12 mouse cellular contexts compared by ENCODE assay signal in genomic region chr7:12913556-12913955, GRCm38 (mm10). TPM values are rescaled to one million over a fixed set of nuclear protein-coding genes. Genes with fewer than 3 reads are reported as not detected.
DNase-seq lines count a peak whose midpoint lies in the region; ATAC-seq and TF ChIP-seq lines count a peak whose summit lies in the region.
"Had no signal": no experiment of that assay in that cellular context is flagged by ENCODE, and none has a peak within 500 bp of the region (broad histone marks: within the 10 kb centered on the region; RNA-seq: fewer than 3 reads in every experiment).

No protein-coding gene starts in this region.

- in situ Hi-C loops in Patski (cut with MboI; ENCODE audit: low pct_unique_long_range_greater_than_20kb) = no loop called here

- no peak overlapping the region for H3K4me3 ChIP-seq in hindbrain, postnatal 0 days (ENCODE audit: low read length)
- no peak overlapping the region for H3K4me3 ChIP-seq in hindbrain, embryonic 13.5 days
- H3K4me3 ChIP-seq in midbrain, postnatal 0 days (ENCODE audit: low read depth, low read length) = no peak overlapping the region
- H3K4me3 ChIP-seq in midbrain, embryonic 15.5 days = no peak overlapping the region
- H3K4me3 ChIP-seq in forebrain, embryonic 15.5 days = no peak overlapping the region

- H3K36me3 ChIP-seq in hindbrain, postnatal 0 days (ENCODE audit: insufficient read depth, low read length) = peaks cover 3% of the 10 kb centered on the region; the same call in 1 of the 2 replicates
- H3K36me3 ChIP-seq in hindbrain, embryonic 13.5 days = peaks cover 6% of the 10 kb centered on the region; the same call in 1 of the 2 replicates
- 0 out of 2 replicates have a peak, but pooled peaks cover 4% of the 10 kb centered on the region for H3K36me3 ChIP-seq in midbrain, postnatal 0 days (ENCODE audit: insufficient read depth, low read length)
- H3K36me3 ChIP-seq in midbrain, embryonic 15.5 days (replicated peaks) = 0 out of 2 replicates have a peak, but pooled peaks cover 4% of the 10 kb centered on the region
- peaks cover 6% of the 10 kb centered on the region; the same call in 1 of the 2 replicates for H3K36me3 ChIP-seq in forebrain, embryonic 15.5 days

- H3K27ac ChIP-seq in hindbrain, postnatal 0 days = no peak overlapping the region
- H3K27ac ChIP-seq in hindbrain, embryonic 13.5 days = no peak overlapping the region
- H3K27ac ChIP-seq in midbrain, postnatal 0 days (ENCODE audit: low read depth, low read length) = no peak overlapping the region
- H3K27ac ChIP-seq in midbrain, embryonic 15.5 days = no peak overlapping the region
- no peak overlapping the region for H3K27ac ChIP-seq in forebrain, embryonic 15.5 days (replicated peaks)

- DNase-seq in hindbrain, postnatal 0 days (ENCODE audit: low spot score) = peak; percentile 38
- DNase-seq in midbrain, postnatal 0 days (ENCODE audit: low spot score) = peak; percentile 33
- DNase-seq in Patski (ENCODE audit: low read depth, low spot score) = no peak
- DNase-seq in retina, embryonic 14.5 days (ENCODE audit: low spot score) = peak; percentile 44
- DNase-seq in spleen, adult 12 weeks (ENCODE audit: low spot score) = no peak
- DNase-seq: cerebellum, adult 11-12 months; kidney, adult 11 months had no signal

- POLR2A ChIA-PET in Patski (lab: Charles Lee) = no interaction called here

- no peak overlapping the region for H3K4me2 ChIP-seq in hindbrain, postnatal 0 days (ENCODE audit: low read depth, low read length)
- no peak overlapping the region for H3K4me2 ChIP-seq in hindbrain, embryonic 13.5 days
- H3K4me2 ChIP-seq in midbrain, postnatal 0 days (ENCODE audit: low read depth, low read length, poor library complexity, severe bottlenecking) = no peak overlapping the region
- H3K4me2 ChIP-seq in midbrain, embryonic 15.5 days = no peak overlapping the region
- no peak overlapping the region for H3K4me2 ChIP-seq in forebrain, embryonic 15.5 days (replicated peaks)
- H3K4me2 ChIP-seq: heart, embryonic 11.5 days had no signal

- TF ChIP-seq CTCF in hindbrain, postnatal 0 days (IDR thresholded peaks at IDR 0.05; ENCODE audit: low read depth) = peak; percentile 62
- TF ChIP-seq CTCF in midbrain, postnatal 0 days (IDR thresholded peaks at IDR 0.05) = peak; percentile 68
- TF ChIP-seq CTCF in Patski (IDR thresholded peaks at IDR 0.05) = peak; percentile 68

- no peaks in the 10 kb centered on the region for H3K27me3 ChIP-seq in hindbrain, postnatal 0 days (ENCODE audit: insufficient read depth, low read length)
- no peaks in the 10 kb centered on the region for H3K27me3 ChIP-seq in hindbrain, embryonic 13.5 days
- H3K27me3 ChIP-seq in midbrain, postnatal 0 days (ENCODE audit: insufficient read depth, low read length) = no peaks in the 10 kb centered on the region
- H3K27me3 ChIP-seq in midbrain, embryonic 15.5 days (replicated peaks) = no peaks in the 10 kb centered on the region
- no peaks in the 10 kb centered on the region for H3K27me3 ChIP-seq in Patski
- H3K27me3 ChIP-seq in forebrain, embryonic 15.5 days = no peaks in the 10 kb centered on the region

- CTCF ChIA-PET in Patski (lab: Charles Lee) = interaction anchor here (0.9 kb wide), 1 partner anchor 31 kb away, joined by 3 read pairs; no protein-coding TSS in a partner anchor

- no peak for ATAC-seq in hindbrain, postnatal 0 days
- ATAC-seq in hindbrain, embryonic 13.5 days (ENCODE audit: low FRiP score) = no peak
- no peak for ATAC-seq in midbrain, postnatal 0 days (ENCODE audit: low FRiP score)
- ATAC-seq in midbrain, embryonic 15.5 days (replicated peaks) = no peak
- ATAC-seq in Patski = peak; percentile 69
- no peak for ATAC-seq in forebrain, embryonic 15.5 days (replicated peaks)

- H3K9me3 ChIP-seq in hindbrain, postnatal 0 days (ENCODE audit: low read length) = no peaks in the 10 kb centered on the region
- no peaks in the 10 kb centered on the region for H3K9me3 ChIP-seq in hindbrain, embryonic 13.5 days
- no peaks in the 10 kb centered on the region for H3K9me3 ChIP-seq in midbrain, postnatal 0 days (ENCODE audit: low read length)
- no peaks in the 10 kb centered on the region for H3K9me3 ChIP-seq in midbrain, embryonic 15.5 days
- H3K9me3 ChIP-seq in forebrain, embryonic 15.5 days = no peaks in the 10 kb centered on the region

- no peak overlapping the region for H3K9ac ChIP-seq in hindbrain, postnatal 0 days (replicated peaks; ENCODE audit: low read length)
- no peak overlapping the region for H3K9ac ChIP-seq in hindbrain, embryonic 13.5 days
- H3K9ac ChIP-seq in midbrain, postnatal 0 days (replicated peaks; ENCODE audit: low read length, poor library complexity, severe bottlenecking) = no peak overlapping the region
- no peak overlapping the region for H3K9ac ChIP-seq in midbrain, embryonic 15.5 days
- no peak overlapping the region for H3K9ac ChIP-seq in forebrain, embryonic 15.5 days (replicated peaks)

- H3K4me1 ChIP-seq in hindbrain, postnatal 0 days (ENCODE audit: insufficient read depth, low read length) = no peaks in the 10 kb centered on the region; the same call in 1 of the 2 replicates
- H3K4me1 ChIP-seq in hindbrain, embryonic 13.5 days (replicated peaks) = peaks cover 11% of the 10 kb centered on the region
- H3K4me1 ChIP-seq in midbrain, postnatal 0 days (ENCODE audit: insufficient read depth, low read length) = no peaks in the 10 kb centered on the region
- H3K4me1 ChIP-seq in midbrain, embryonic 15.5 days = peaks cover 5% of the 10 kb centered on the region; the same call in 1 of the 2 replicates
- H3K4me1 ChIP-seq in forebrain, embryonic 15.5 days = peaks cover 10% of the 10 kb centered on the region

RNA-seq across cellular contexts. Expression of gene Rps5, which starts 8.5 kb away (rescaled TPM):
- total RNA-seq in hindbrain, postnatal 0 days (2014; rRNA removed) = 1,864 and 2,267 TPM in 2 replicates
- 646 and 658 TPM in 2 replicates for polyA plus RNA-seq in hindbrain, postnatal 0 days (2015; fragmentation: Nextera tagmentation; extraction: Ambion mirVana)
- polyA plus RNA-seq in hindbrain, embryonic 13.5 days (2015; fragmentation: Nextera tagmentation; extraction: Ambion mirVana) = 661 and 665 TPM in 2 replicates
- total RNA-seq in midbrain, postnatal 0 days (2014; rRNA removed) = 1,185 and 1,542 TPM in 2 replicates
- 583 and 614 TPM in 2 replicates for polyA plus RNA-seq in midbrain, postnatal 0 days (2015; fragmentation: Nextera tagmentation; extraction: Ambion mirVana)
- 567 and 593 TPM in 2 replicates for polyA plus RNA-seq in midbrain, embryonic 15.5 days (2015; fragmentation: Nextera tagmentation; extraction: Ambion mirVana)
- 905 TPM for polyA plus RNA-seq in Patski (2021)
- polyA plus RNA-seq in forebrain, embryonic 15.5 days (2015; fragmentation: Nextera tagmentation; extraction: Ambion mirVana) = 659 and 698 TPM in 2 replicates

RNA-seq across cellular contexts. Expression of gene Rnf225, which starts 13.7 kb away (rescaled TPM):
- 2.5 and 3.0 TPM in 2 replicates for total RNA-seq in hindbrain, postnatal 0 days (2014; rRNA removed)
- 1.1 TPM in 2 replicates for polyA plus RNA-seq in hindbrain, postnatal 0 days (2015; fragmentation: Nextera tagmentation; extraction: Ambion mirVana)
- polyA plus RNA-seq in hindbrain, embryonic 13.5 days (2015; fragmentation: Nextera tagmentation; extraction: Ambion mirVana) = 0.70 TPM in 2 replicates
- total RNA-seq in midbrain, postnatal 0 days (2014; rRNA removed) = 1.9 and 2.7 TPM in 2 replicates
- 1.1 and 1.2 TPM in 2 replicates for polyA plus RNA-seq in midbrain, postnatal 0 days (2015; fragmentation: Nextera tagmentation; extraction: Ambion mirVana)
- 0.90 and 0.93 TPM in 2 replicates for polyA plus RNA-seq in midbrain, embryonic 15.5 days (2015; fragmentation: Nextera tagmentation; extraction: Ambion mirVana)
- polyA plus RNA-seq in Patski (2021) = 0.47 TPM
- polyA plus RNA-seq in forebrain, embryonic 15.5 days (2015; fragmentation: Nextera tagmentation; extraction: Ambion mirVana) = 0.61 and 0.84 TPM in 2 replicates
- total RNA-seq: monocyte, adult 5-6 weeks had no signal

RNA-seq across cellular contexts. Expression of gene Zscan22, which starts 15.9 kb away (rescaled TPM):
- 7.4 and 7.7 TPM in 2 replicates for total RNA-seq in hindbrain, postnatal 0 days (2014; rRNA removed)
- 2.5 and 2.9 TPM in 2 replicates for polyA plus RNA-seq in hindbrain, postnatal 0 days (2015; fragmentation: Nextera tagmentation; extraction: Ambion mirVana)
- polyA plus RNA-seq in hindbrain, embryonic 13.5 days (2015; fragmentation: Nextera tagmentation; extraction: Ambion mirVana) = 10.6 and 10.9 TPM in 2 replicates
- 4.4 and 8.3 TPM in 2 replicates for total RNA-seq in midbrain, postnatal 0 days (2014; rRNA removed)
- polyA plus RNA-seq in midbrain, postnatal 0 days (2015; fragmentation: Nextera tagmentation; extraction: Ambion mirVana) = 2.6 and 3.7 TPM in 2 replicates
- 11.8 and 12.8 TPM in 2 replicates for polyA plus RNA-seq in midbrain, embryonic 15.5 days (2015; fragmentation: Nextera tagmentation; extraction: Ambion mirVana)
- 15.7 TPM for polyA plus RNA-seq in Patski (2021)
- 13.8 TPM in 2 replicates for polyA plus RNA-seq in forebrain, embryonic 15.5 days (2015; fragmentation: Nextera tagmentation; extraction: Ambion mirVana)
- total RNA-seq: monocyte, adult 5-6 weeks had no signal

RNA-seq across cellular contexts. Expression of gene Zfp128, which starts 32.6 kb away (rescaled TPM):
- 7.7 and 10.7 TPM in 2 replicates for total RNA-seq in hindbrain, postnatal 0 days (2014; rRNA removed)
- 1.9 and 2.1 TPM in 2 replicates for polyA plus RNA-seq in hindbrain, postnatal 0 days (2015; fragmentation: Nextera tagmentation; extraction: Ambion mirVana)
- polyA plus RNA-seq in hindbrain, embryonic 13.5 days (2015; fragmentation: Nextera tagmentation; extraction: Ambion mirVana) = 7.0 and 7.3 TPM in 2 replicates
- total RNA-seq in midbrain, postnatal 0 days (2014; rRNA removed) = 16.6 and 17.9 TPM in 2 replicates
- polyA plus RNA-seq in midbrain, postnatal 0 days (2015; fragmentation: Nextera tagmentation; extraction: Ambion mirVana) = 2.0 and 3.0 TPM in 2 replicates
- polyA plus RNA-seq in midbrain, embryonic 15.5 days (2015; fragmentation: Nextera tagmentation; extraction: Ambion mirVana) = 8.6 and 9.4 TPM in 2 replicates
- polyA plus RNA-seq in Patski (2021) = 6.0 TPM
- 8.0 and 8.8 TPM in 2 replicates for polyA plus RNA-seq in forebrain, embryonic 15.5 days (2015; fragmentation: Nextera tagmentation; extraction: Ambion mirVana)

RNA-seq across cellular contexts. Expression of gene Zfp324, which starts 52.1 kb away (rescaled TPM):
- total RNA-seq in hindbrain, postnatal 0 days (2014; rRNA removed) = 25.5 and 30.1 TPM in 2 replicates
- 6.8 and 7.1 TPM in 2 replicates for polyA plus RNA-seq in hindbrain, postnatal 0 days (2015; fragmentation: Nextera tagmentation; extraction: Ambion mirVana)
- 13.6 and 13.7 TPM in 2 replicates for polyA plus RNA-seq in hindbrain, embryonic 13.5 days (2015; fragmentation: Nextera tagmentation; extraction: Ambion mirVana)
- 31.7 and 35.4 TPM in 2 replicates for total RNA-seq in midbrain, postnatal 0 days (2014; rRNA removed)
- polyA plus RNA-seq in midbrain, postnatal 0 days (2015; fragmentation: Nextera tagmentation; extraction: Ambion mirVana) = 7.7 and 9.0 TPM in 2 replicates
- 17.1 and 17.7 TPM in 2 replicates for polyA plus RNA-seq in midbrain, embryonic 15.5 days (2015; fragmentation: Nextera tagmentation; extraction: Ambion mirVana)
- 7.9 TPM for polyA plus RNA-seq in Patski (2021)
- polyA plus RNA-seq in forebrain, embryonic 15.5 days (2015; fragmentation: Nextera tagmentation; extraction: Ambion mirVana) = 15.9 TPM in 2 replicates

Comparison
In these comparisons a context has a peak if more than half of its experiments do, and no peak if none do; other contexts are left out.
1. DNase-seq: peak in hindbrain, postnatal 0 days (single experiment), midbrain, postnatal 0 days (single experiment) and retina, embryonic 14.5 days (single experiment); none in Patski (single experiment) and spleen, adult 12 weeks (single experiment).
2. Peak in every context shown above with its lines, with median percentiles within 50 percentile points of each other: CTCF ChIP-seq.